Mouse (Mus musculus) embryonic facial prominence, embryonic 14.5 days (tissue): ENCODE measurements around the gene Faah. TPM values are rescaled to one million over a fixed set of nuclear protein-coding genes. Genes with fewer than 3 reads are reported as not detected.

Experiments
- ATAC-seq: fragments of 200-750 bp; cut with Nextera tagmentation; 2 replicates; pipeline ENCODE4 v1.8.0; 2017; ENCODE audit warnings: low read depth, moderate number of reproducible peaks, moderate TSS enrichment
- DNase-seq: peaks from one replicate; pipeline ENCODE4 v3.0.0-alpha.2; 2015; ENCODE audit warnings: low spot score
- H3K27ac ChIP-seq: fragments of 300-500 bp; sonication (generic); replicated peaks from 2 replicates; pipeline ENCODE4 v1.5.1; 2014; ENCODE audit warnings: low read depth, mild to moderate bottlenecking, low read length, moderate library complexity
- H3K27me3 ChIP-seq: fragments of 300-500 bp; sonication (generic); replicated peaks from 2 replicates; pipeline ENCODE4 v1.6.1; 2014; ENCODE audit warnings: low read length; ENCODE audit not compliant: control insufficient read depth, insufficient read depth
- H3K36me3 ChIP-seq: fragments of 300-500 bp; sonication (generic); 2 replicates; pipeline ENCODE4 v1.6.1; 2014; ENCODE audit warnings: low read length, mixed read lengths; ENCODE audit not compliant: control insufficient read depth, insufficient read depth
- H3K4me1 ChIP-seq: fragments of 300-500 bp; sonication (generic); 2 replicates; pipeline ENCODE4 v1.6.1; 2014; ENCODE audit warnings: antibody characterized with exemption, low read length; ENCODE audit not compliant: control insufficient read depth, insufficient read depth
- H3K4me2 ChIP-seq: fragments of 300-500 bp; sonication (generic); 2 replicates; pipeline ENCODE4 v1.6.1; 2014; ENCODE audit warnings: low read depth, mild to moderate bottlenecking, low read length, moderate library complexity, mixed read lengths
- H3K4me3 ChIP-seq: fragments of 300-500 bp; sonication (generic); 2 replicates; pipeline ENCODE4 v1.5.1; 2014; ENCODE audit warnings: low read depth, mild to moderate bottlenecking, low read length
- H3K9ac ChIP-seq: fragments of 300-500 bp; sonication (generic); 2 replicates; pipeline ENCODE4 v1.6.1; 2014; ENCODE audit warnings: low read depth, mild to moderate bottlenecking, low read length, moderate library complexity, mixed read lengths
- H3K9me3 ChIP-seq: fragments of 300-500 bp; sonication (generic); 2 replicates; pipeline ENCODE4 v1.6.1; 2016; ENCODE audit warnings: low read length; ENCODE audit not compliant: control insufficient read depth
- WGBS: fragments of 180-500 bp; shearing (Covaris S2); extraction: QIAGEN DNeasy Blood & Tissue Kit; methylation state at CpG from one replicate; pipeline ENCODE4 v1.1.7; 2014; 5-methylcytosine and 5-hydroxymethylcytosine counted together
- polyA plus RNA-seq: library from polyadenylated mRNA; unstranded; fragments of >200 nt; fragmentation: Nextera tagmentation; extraction: Ambion mirVana; gene quantifications from 2 replicates; pipeline ENCODE4 v1.2.1, GENCODE M21; 2014

Faah gene
- polyA plus RNA-seq, 1 experiment from 2014 or later: 4.5 TPM

DNA sequence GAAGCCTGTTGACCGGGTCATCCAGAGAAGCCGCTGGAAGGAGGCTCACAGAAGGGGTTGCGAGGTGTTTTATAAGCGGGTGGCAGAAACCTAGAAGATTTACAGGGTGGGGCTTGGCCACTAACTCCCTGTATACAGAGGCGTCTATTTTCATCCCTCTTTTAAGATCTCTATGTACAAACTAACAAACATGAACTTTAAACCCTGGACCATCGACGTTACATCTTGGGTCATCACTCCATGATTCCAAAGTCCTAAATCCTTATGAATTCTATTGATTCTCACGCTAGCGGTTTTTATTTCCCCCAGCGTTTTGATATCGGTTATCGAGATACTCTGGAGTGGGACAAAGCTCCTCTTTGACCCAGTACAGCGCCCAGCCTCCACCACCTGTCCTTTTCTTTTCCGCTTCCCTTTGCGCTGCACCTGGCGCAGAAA, 845 bp downstream of the Faah start:
- WGBS: 7% methylated on average over 16 of the region's 16 CpGs
- Histone ChIP-seq H3K9ac (peak overlapping the region; percentile 61), H3K4me2 (peak overlapping the region; percentile 100), H3K27ac (no peak overlapping the region), H3K4me1 (no peaks in the 10 kb centered on the region), H3K27me3 (peaks cover 62% of the 10 kb centered on the region), H3K9me3 (no peaks in the 10 kb centered on the region), H3K36me3 (no peaks in the 10 kb centered on the region), H3K4me3 (peak overlapping the region; percentile 62)
- DNase-seq: no peak
- ATAC-seq: no peak

DNA sequence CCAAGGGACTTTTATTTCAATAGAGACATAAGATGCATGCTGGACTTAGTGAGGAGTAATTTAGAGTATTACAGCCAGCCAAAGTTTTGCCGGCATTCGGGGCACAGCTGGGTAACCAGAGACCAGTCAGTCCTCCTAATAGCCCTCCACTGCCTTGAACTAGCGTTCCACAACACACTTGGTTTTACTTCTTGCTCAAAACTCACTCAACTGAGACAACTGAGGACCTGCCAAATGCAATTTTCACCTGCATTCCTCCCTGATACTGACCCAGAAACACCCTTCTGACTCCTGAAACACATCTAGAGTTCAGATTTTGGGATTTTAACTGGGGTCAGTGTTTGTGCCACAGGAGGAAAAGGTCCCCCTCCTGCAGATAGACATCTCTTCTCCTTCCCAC, 1.3 kb downstream of the Faah start:
- 43% methylated on average over 3 of the region's 3 CpGs for WGBS
- Histone ChIP-seq H3K4me2 (peak overlapping the region; percentile 100), H3K27me3 (peaks cover 62% of the 10 kb centered on the region)

GRCm38 (mm10) chr4:116015996-116016395, 1.7 kb downstream of the Faah start:
- Histone ChIP-seq H3K9ac (no peak overlapping the region), H3K4me2 (no peak overlapping the region; the same call in 1 of the 2 replicates), H3K4me3 (no peak overlapping the region), H3K9me3 (no peaks in the 10 kb centered on the region), H3K4me1 (no peaks in the 10 kb centered on the region), H3K27ac (no peak overlapping the region), H3K36me3 (no peaks in the 10 kb centered on the region), H3K27me3 (peaks cover 62% of the 10 kb centered on the region)
- DNase-seq (no peak), ATAC-seq (no peak)
- 41% methylated on average over 8 of the region's 8 CpGs for WGBS

More for the DNA sequence above, 1.3 kb downstream of the Faah start:
- H3K9me3 ChIP-seq: no peaks in the 10 kb centered on the region
- H3K36me3 ChIP-seq: no peaks in the 10 kb centered on the region
- no peak overlapping the region for H3K27ac ChIP-seq
- DNase-seq (no peak), ATAC-seq (no peak)
- H3K9ac ChIP-seq: no peak overlapping the region
- H3K4me3 ChIP-seq: peak overlapping the region; percentile 62; the same call in 1 of the 2 replicates
- H3K4me1 ChIP-seq: no peaks in the 10 kb centered on the region

GRCm38 (mm10) chr4:116015502-116015901, 2.2 kb downstream of the Faah start:
- Histone ChIP-seq H3K4me1 (no peaks in the 10 kb centered on the region), H3K27me3 (peaks cover 62% of the 10 kb centered on the region), H3K9ac (no peak overlapping the region), H3K4me3 (no peak overlapping the region), H3K4me2 (no peak overlapping the region), H3K36me3 (no peaks in the 10 kb centered on the region), H3K9me3 (no peaks in the 10 kb centered on the region), H3K27ac (no peak overlapping the region)
- 81% methylated on average over 5 of the region's 5 CpGs for WGBS
- ATAC-seq: no peak
- no peak for DNase-seq

DNA sequence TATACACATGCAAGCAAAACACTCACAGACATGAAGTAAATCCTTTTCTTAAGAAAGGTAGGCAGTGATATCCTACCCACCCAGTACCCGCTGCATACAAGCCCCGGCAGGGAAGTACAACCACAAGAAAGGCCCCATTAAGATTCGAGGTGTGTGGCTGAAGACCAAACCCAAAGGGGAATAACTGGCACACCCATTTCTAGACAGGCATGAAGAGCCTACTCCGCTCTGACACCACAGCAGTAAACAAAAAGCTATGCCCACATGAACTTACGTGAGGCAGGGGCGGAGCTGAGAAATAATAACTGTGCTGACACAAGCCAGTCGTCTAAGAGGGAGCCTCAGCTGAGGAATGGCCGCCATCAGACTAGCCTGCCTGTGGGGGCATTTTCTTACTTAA, 7.5 kb downstream of the Faah start:
- Histone ChIP-seq H3K27ac (no peak overlapping the region), H3K4me3 (no peak overlapping the region), H3K9me3 (no peaks in the 10 kb centered on the region), H3K4me1 (no peaks in the 10 kb centered on the region), H3K27me3 (peaks cover 11% of the 10 kb centered on the region), H3K36me3 (no peaks in the 10 kb centered on the region), H3K9ac (no peak overlapping the region), H3K4me2 (no peak overlapping the region)
- ATAC-seq (no peak), DNase-seq (peak; percentile 20)
- WGBS: 63% methylated on average over 8 of the region's 8 CpGs

DNA sequence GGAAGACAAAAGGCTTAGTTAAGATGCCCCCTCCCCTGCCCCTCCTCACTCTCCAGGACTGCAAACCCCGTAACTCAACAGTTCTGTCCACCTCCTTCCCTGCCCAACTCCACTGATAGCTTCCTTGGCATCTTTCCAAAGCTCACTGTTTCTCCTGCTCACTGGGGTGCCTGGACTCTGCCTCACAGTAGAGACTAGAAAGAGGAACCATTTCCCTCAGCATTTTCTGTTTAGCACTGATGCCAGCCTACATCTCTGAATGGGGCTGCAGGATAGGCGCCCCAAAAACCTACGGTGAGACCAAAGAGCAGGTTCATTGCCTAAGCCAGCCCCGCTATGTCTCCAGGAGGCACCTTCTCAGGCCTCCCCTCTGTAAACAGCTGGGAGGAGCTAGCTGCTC, 16.5 kb downstream of the Faah start:
- ATAC-seq (no peak), DNase-seq (no peak)
- Histone ChIP-seq H3K4me3 (no peak overlapping the region), H3K4me2 (no peak overlapping the region), H3K4me1 (no peaks in the 10 kb centered on the region), H3K36me3 (no peaks in the 10 kb centered on the region), H3K9me3 (no peaks in the 10 kb centered on the region), H3K27ac (no peak overlapping the region), H3K9ac (no peak overlapping the region), H3K27me3 (no peaks in the 10 kb centered on the region)
- 69% methylated on average over 4 of the region's 4 CpGs for WGBS

DNA sequence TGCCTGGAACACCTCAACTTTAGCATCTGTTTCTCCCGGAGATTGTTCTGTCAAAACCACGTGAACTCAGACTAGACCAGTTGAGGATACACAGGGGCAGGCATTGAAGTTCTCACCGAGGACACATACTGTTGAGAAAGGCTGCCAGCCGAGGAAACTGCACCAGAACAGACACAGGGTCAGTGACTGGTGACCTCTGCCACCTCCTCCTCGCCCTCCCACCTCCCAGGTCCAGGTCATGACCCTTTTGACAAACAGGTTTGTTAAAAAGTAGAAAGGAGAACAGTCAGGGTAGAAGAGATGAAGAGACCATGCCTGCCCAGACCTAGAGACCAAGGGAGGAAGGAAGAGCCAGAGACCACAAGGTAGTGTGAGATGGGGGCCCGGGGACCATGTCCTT, 17.1 kb downstream of the Faah start:
- H3K4me1 ChIP-seq: no peaks in the 10 kb centered on the region
- H3K4me2 ChIP-seq: no peak overlapping the region
- WGBS: 39% methylated on average over 6 of the region's 6 CpGs
- H3K36me3 ChIP-seq: no peaks in the 10 kb centered on the region
- H3K9me3 ChIP-seq: no peaks in the 10 kb centered on the region
- H3K27me3 ChIP-seq: no peaks in the 10 kb centered on the region
- ATAC-seq (no peak), DNase-seq (no peak)
- H3K4me3 ChIP-seq: no peak overlapping the region
- H3K27ac ChIP-seq: no peak overlapping the region
- no peak overlapping the region for H3K9ac ChIP-seq

DNA sequence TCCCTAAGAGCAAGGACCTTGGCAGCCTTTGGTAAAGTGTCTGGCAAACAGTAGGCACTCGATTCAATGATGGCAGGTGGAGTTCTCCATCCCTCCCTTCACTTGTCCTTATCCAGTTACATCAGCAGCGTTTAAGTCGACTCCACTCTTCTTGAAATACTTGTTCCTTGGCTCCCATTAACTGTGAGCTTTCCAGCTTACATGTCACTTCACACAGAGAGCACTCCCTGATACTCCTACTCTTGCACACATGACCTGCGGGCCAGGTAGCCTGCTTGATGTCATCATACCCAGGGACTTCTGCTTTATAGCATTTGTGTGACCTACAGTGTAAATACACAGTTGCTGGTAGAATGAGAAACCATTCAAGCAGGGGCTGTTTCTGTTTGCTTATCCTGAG, 21.0 kb downstream of the Faah start:
- Histone ChIP-seq H3K4me2 (no peak overlapping the region), H3K27me3 (0 out of 2 replicates have a peak, but pooled peaks cover 3% of the 10 kb centered on the region), H3K9ac (no peak overlapping the region), H3K36me3 (no peaks in the 10 kb centered on the region), H3K27ac (no peak overlapping the region), H3K4me3 (no peak overlapping the region), H3K4me1 (no peaks in the 10 kb centered on the region), H3K9me3 (no peaks in the 10 kb centered on the region)
- WGBS: 67% methylated on average over 4 of the region's 4 CpGs
- no peak for DNase-seq
- no peak for ATAC-seq

DNA sequence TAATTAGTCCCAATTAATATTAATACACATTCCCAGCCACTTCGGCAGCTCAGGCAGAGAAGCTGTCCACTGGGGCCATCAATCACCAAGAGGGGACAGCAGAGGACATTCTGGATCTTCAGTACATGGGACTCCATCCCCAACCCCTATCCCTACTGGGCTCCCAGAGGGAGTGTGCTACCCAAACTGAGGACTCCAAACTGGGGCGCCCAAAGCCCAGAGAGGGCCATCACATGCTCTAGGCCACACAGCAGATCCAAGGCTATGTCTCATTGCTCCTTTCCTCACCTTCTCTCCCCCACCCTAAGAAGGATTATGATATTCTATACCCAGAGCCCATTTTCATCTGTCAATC, 22.4 kb downstream of the Faah start:
- H3K9me3 ChIP-seq: no peaks in the 10 kb centered on the region
- H3K4me1 ChIP-seq: no peaks in the 10 kb centered on the region
- H3K27me3 ChIP-seq: 0 out of 2 replicates have a peak, but pooled peaks cover 3% of the 10 kb centered on the region
- no peak overlapping the region for H3K9ac ChIP-seq
- WGBS: 66% methylated on average over 2 of the region's 2 CpGs
- DNase-seq (no peak), ATAC-seq (no peak)
- no peaks in the 10 kb centered on the region for H3K36me3 ChIP-seq
- H3K27ac ChIP-seq: no peak overlapping the region
- H3K4me3 ChIP-seq: no peak overlapping the region
- H3K4me2 ChIP-seq: no peak overlapping the region
